Comparison of ENCODE assay signal across 8 mouse cellular contexts in genomic region chr5:30072825-30073821, GRCm38 (mm10). TPM values are rescaled to one million over a fixed set of nuclear protein-coding genes. Genes with fewer than 3 reads are reported as not detected.
DNase-seq lines count a peak whose midpoint lies in the region; ATAC-seq and TF ChIP-seq lines count a peak whose summit lies in the region.

Gene Tyms (minus strand): TSS chr5:30073617.

- peaks cover 14% of the 10 kb centered on the region for H3K79me2 ChIP-seq in myocyte (ENCODE audit: control insufficient read depth, insufficient read depth)

- peak; percentile 42 to 47 for DNase-seq in B cell, adult 2 months
- DNase-seq in heart, embryonic 10.5 days (ENCODE audit: low spot score), result peak; percentile 96
- DNase-seq in liver, result peak; percentile 90
- DNase-seq in splenic B cell, adult 2 months (ENCODE audit: low read depth, low spot score), result peak; percentile 44

- peaks cover 38% of the 10 kb centered on the region for H3K36me3 ChIP-seq in heart, embryonic 10.5 days
- peaks cover 38% of the 10 kb centered on the region for H3K36me3 ChIP-seq in kidney, embryonic 15.5 days
- H3K36me3 ChIP-seq in myocyte (ENCODE audit: control insufficient read depth, insufficient read depth), result peaks cover 20% of the 10 kb centered on the region
- H3K36me3 ChIP-seq in splenic B cell, adult 2 months (ENCODE audit: control insufficient read depth, insufficient read depth, low read length, poor library complexity, severe bottlenecking), result no peaks in the 10 kb centered on the region

- H3K27me3 ChIP-seq in heart, embryonic 10.5 days (ENCODE audit: insufficient read depth, poor library complexity, severe bottlenecking), result no peaks in the 10 kb centered on the region
- no peaks in the 10 kb centered on the region for H3K27me3 ChIP-seq in kidney, embryonic 15.5 days
- H3K27me3 ChIP-seq in myocyte (ENCODE audit: control insufficient read depth, insufficient read depth, insufficient read length), result no peaks in the 10 kb centered on the region
- H3K27me3 ChIP-seq in splenic B cell, adult 2 months (ENCODE audit: control insufficient read depth, insufficient read depth, low read length, poor library complexity, severe bottlenecking), result no peaks in the 10 kb centered on the region

- ATAC-seq in kidney, embryonic 15.5 days (replicated peaks; ENCODE audit: low FRiP score), result peak; percentile 92

- no peaks in the 10 kb centered on the region for H3K9me3 ChIP-seq in heart, embryonic 10.5 days
- no peaks in the 10 kb centered on the region for H3K9me3 ChIP-seq in kidney, embryonic 15.5 days (replicated peaks)

- H3K4me2 ChIP-seq in kidney, embryonic 15.5 days, result peak within 1 kb of the TSS; percentile 83
- H3K4me2 ChIP-seq in myocyte (ENCODE audit: low read depth), result peak within 1 kb of the TSS; percentile 79

- H3K9ac ChIP-seq in kidney, embryonic 15.5 days, result peak within 1 kb of the TSS; percentile 81

- peak within 1 kb of the TSS; percentile 37 for H3K27ac ChIP-seq in bone marrow macrophage, adult 2 months (ENCODE audit: insufficient read depth, low read depth, low read length)
- peak within 1 kb of the TSS; percentile 42 for H3K27ac ChIP-seq in embryonic fibroblast, embryonic 13.5 days (ENCODE audit: insufficient read depth, low read length)
- H3K27ac ChIP-seq in heart, embryonic 10.5 days, result peak within 1 kb of the TSS; percentile 94
- H3K27ac ChIP-seq in kidney, embryonic 15.5 days, result peak within 1 kb of the TSS; percentile 91

- no peak for TF ChIP-seq POLR2A in bone marrow macrophage, adult 2 months (IDR thresholded peaks at IDR 0.05; ENCODE audit: borderline replicate concordance, low read depth, low read length)
- TF ChIP-seq POLR2A in embryonic fibroblast, embryonic 13.5 days (IDR thresholded peaks at IDR 0.05; ENCODE audit: low read depth, low read length), result peak; percentile 95
- peak; percentile 85 for TF ChIP-seq POLR2A in myocyte (IDR thresholded peaks at IDR 0.05; ENCODE audit: insufficient read length, low read depth)

- H3K4me3 ChIP-seq in bone marrow macrophage, adult 2 months (ENCODE audit: insufficient read depth, low read length), result peak within 1 kb of the TSS; percentile 80
- peak within 1 kb of the TSS; percentile 98 for H3K4me3 ChIP-seq in embryonic fibroblast, embryonic 13.5 days (ENCODE audit: insufficient read depth, low read length)
- H3K4me3 ChIP-seq in heart, embryonic 10.5 days, result peak within 1 kb of the TSS; percentile 77
- H3K4me3 ChIP-seq in kidney, embryonic 15.5 days (replicated peaks), result peak within 1 kb of the TSS; percentile 87
- peak within 1 kb of the TSS; percentile 89 for H3K4me3 ChIP-seq in myocyte

- no peaks in the 10 kb centered on the region for H3K4me1 ChIP-seq in bone marrow macrophage, adult 2 months (ENCODE audit: control insufficient read depth, insufficient read depth, low read length)
- no peaks in the 10 kb centered on the region for H3K4me1 ChIP-seq in embryonic fibroblast, embryonic 13.5 days (ENCODE audit: control insufficient read depth, insufficient read depth, low read length)
- peaks cover 3% of the 10 kb centered on the region; the same call in 1 of the 2 replicates for H3K4me1 ChIP-seq in heart, embryonic 10.5 days
- peaks cover 21% of the 10 kb centered on the region for H3K4me1 ChIP-seq in kidney, embryonic 15.5 days

- 1% methylated on average over 45 of the region's 45 CpGs for WGBS in heart, embryonic 10.5 days
- 1% methylated on average over 45 of the region's 45 CpGs for WGBS in kidney, embryonic 15.5 days

- H3ac ChIP-seq in myocyte (ENCODE audit: control insufficient read depth, insufficient read length), result peak within 1 kb of the TSS; percentile 37

- no peak for TF ChIP-seq CTCF in bone marrow macrophage, adult 2 months (IDR thresholded peaks at IDR 0.05; ENCODE audit: low read depth, low read length)
- TF ChIP-seq CTCF in embryonic fibroblast, embryonic 13.5 days (IDR thresholded peaks at IDR 0.05; ENCODE audit: borderline replicate concordance, insufficient read depth, low read length), result no peak

TF ChIP-seq in myocyte, 11 proteins besides CTCF, POLR2A, EP300 and RAD21:
- TF ChIP-seq MAX (IDR thresholded peaks at IDR 0.05; ENCODE audit: low read depth) (no peak), E2F4 (IDR thresholded peaks at IDR 0.05; ENCODE audit: insufficient read depth) (peak; percentile 73), USF1 (IDR thresholded peaks at IDR 0.05; ENCODE audit: low read depth) (peak; percentile 89), POLR2AphosphoS2 (IDR thresholded peaks at IDR 0.05; ENCODE audit: insufficient read length, low read depth) (peak; percentile 85)

RNA-seq across cellular contexts. Expression of gene Tyms, which starts in this region (rescaled TPM):
- polyA plus RNA-seq in bone marrow macrophage, adult 2 months (2012; ENCODE audit: insufficient read depth, insufficient read length, missing spikeins), result 27.9 and 29.1 TPM in 2 replicates
- polyA plus RNA-seq in embryonic fibroblast, embryonic 13.5 days (2011; ENCODE audit: insufficient read length, low read depth, missing spikeins), result 61.5 and 74.1 TPM in 2 replicates
- 184 and 286 TPM in 2 replicates for polyA plus RNA-seq in heart, embryonic 10.5 days (2016; fragmentation: Nextera tagmentation; extraction: Ambion mirVana)
- polyA plus RNA-seq in kidney, embryonic 15.5 days (2015; fragmentation: Nextera tagmentation; extraction: Ambion mirVana), result 305 and 313 TPM in 2 replicates
- 39.4 TPM for polyA plus RNA-seq in myocyte (2012; fragmentation: generic; extraction: Trizol)

Comparison
In these comparisons a context has a peak if more than half of its experiments do, and no peak if none do; other contexts are left out.
1. Peak in every context shown above with its lines: DNase-seq, ATAC-seq, H3K4me3 ChIP-seq and H3K27ac ChIP-seq.
2. DNase-seq: peak in every context shown above with its lines; median percentile 96 in heart, embryonic 10.5 days; 90 in liver; 44 in B cell, adult 2 months; 44 in splenic B cell, adult 2 months.
3. H3K27ac ChIP-seq: peak in every context shown above with its lines; median percentile 94 in heart, embryonic 10.5 days; 91 in kidney, embryonic 15.5 days; 42 in embryonic fibroblast, embryonic 13.5 days; 37 in bone marrow macrophage, adult 2 months.